Comparison of ENCODE assay signal across 8 mouse cellular contexts in the genomic region with DNA sequence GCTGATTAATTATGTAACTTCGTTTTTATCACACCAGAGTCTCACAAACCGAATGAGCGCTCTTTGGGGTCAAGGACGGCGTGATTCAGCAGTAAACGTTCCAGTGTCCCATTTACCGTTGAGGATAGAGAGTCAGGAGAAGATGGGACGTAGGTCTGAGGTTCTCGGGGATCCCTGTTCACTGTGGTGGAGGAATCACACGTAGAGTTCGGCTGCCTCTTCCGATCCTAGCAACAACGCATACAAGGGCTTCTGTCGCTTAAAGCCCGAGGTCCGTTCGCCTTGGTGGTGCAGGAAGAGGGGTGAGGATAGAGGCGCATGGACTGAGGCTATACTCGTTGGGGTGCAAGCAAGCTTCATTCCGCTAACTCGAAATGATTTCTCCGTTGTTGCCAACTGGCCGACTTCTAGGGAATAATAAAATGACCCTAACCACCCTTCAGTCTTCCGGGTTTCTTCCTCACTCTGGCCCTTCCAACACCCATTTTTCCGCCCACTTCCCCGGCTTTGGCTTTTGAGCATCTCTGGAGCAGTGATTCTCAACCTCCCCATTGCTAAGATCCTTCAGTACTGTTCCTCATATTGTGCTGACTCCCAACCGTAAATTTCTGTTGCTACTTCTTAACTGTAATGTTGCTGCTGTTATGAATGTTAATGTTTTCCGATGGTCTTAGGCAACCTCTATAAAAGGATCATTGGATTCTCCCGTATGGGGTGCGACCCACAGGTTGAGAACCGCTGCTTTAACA. TPM values are rescaled to one million over a fixed set of nuclear protein-coding genes. Genes with fewer than 3 reads are reported as not detected.
A peak's percentile ranks its signal among the peaks of the same experiment; 100 is the strongest.
DNase-seq lines count a peak whose midpoint lies in the region; ATAC-seq and TF ChIP-seq lines count a peak whose summit lies in the region.

No protein-coding gene starts in this region.

- H3K27me3 ChIP-seq in forebrain, embryonic 14.5 days (replicated peaks; ENCODE audit: control insufficient read depth, insufficient read depth, low read length): no peaks in the 10 kb centered on the region
- H3K27me3 ChIP-seq in hindbrain, embryonic 12.5 days: no peaks in the 10 kb centered on the region
- H3K27me3 ChIP-seq in small intestine, adult 2 months (ENCODE audit: control insufficient read depth, insufficient read depth, low read length): no peaks in the 10 kb centered on the region

- ATAC-seq in forebrain, embryonic 14.5 days: peak; percentile 40
- peak; percentile 17 for ATAC-seq in hindbrain, embryonic 12.5 days (ENCODE audit: low FRiP score)
- peak; percentile 7; the same call in 1 of the 2 replicates for ATAC-seq in megakaryocyte-erythroid progenitor cell, adult 5-6 weeks (replicated peaks; ENCODE audit: low FRiP score, low TSS enrichment, poor library complexity, severe bottlenecking)

- peak overlapping the region; percentile 98 for H3K4me3 ChIP-seq in forebrain, embryonic 14.5 days (ENCODE audit: low read depth, low read length)
- peak overlapping the region; percentile 97 for H3K4me3 ChIP-seq in hindbrain, embryonic 12.5 days
- H3K4me3 ChIP-seq in small intestine, adult 2 months (ENCODE audit: low read depth, low read length): peak overlapping the region; percentile 70

- peak overlapping the region; percentile 88 for H3K4me2 ChIP-seq in forebrain, embryonic 14.5 days (ENCODE audit: low read length)
- H3K4me2 ChIP-seq in hindbrain, embryonic 12.5 days (replicated peaks): peak overlapping the region; percentile 73

- no peak overlapping the region; the same call in 1 of the 2 replicates for H3K27ac ChIP-seq in forebrain, embryonic 14.5 days (ENCODE audit: low read depth, low read length)
- H3K27ac ChIP-seq in hindbrain, embryonic 12.5 days: peak overlapping the region; percentile 97
- peak overlapping the region; percentile 89 for H3K27ac ChIP-seq in small intestine, adult 2 months (ENCODE audit: insufficient read depth, low read depth, low read length)

- H3K36me3 ChIP-seq in forebrain, embryonic 14.5 days (ENCODE audit: control insufficient read depth, insufficient read depth, low read length): no peaks in the 10 kb centered on the region
- H3K36me3 ChIP-seq in hindbrain, embryonic 12.5 days: 0 out of 2 replicates have a peak, but pooled peaks cover 3% of the 10 kb centered on the region
- peaks cover 3% of the 10 kb centered on the region; the same call in 1 of the 2 replicates for H3K36me3 ChIP-seq in small intestine, adult 2 months (ENCODE audit: control insufficient read depth, insufficient read depth, low read length)

- TF ChIP-seq POLR2A in small intestine, adult 2 months (IDR thresholded peaks at IDR 0.05; ENCODE audit: low read depth, low read length): no peak

- H3K4me1 ChIP-seq in forebrain, embryonic 14.5 days (ENCODE audit: control insufficient read depth, insufficient read depth, low read length): peaks cover 17% of the 10 kb centered on the region
- H3K4me1 ChIP-seq in hindbrain, embryonic 12.5 days: peaks cover 19% of the 10 kb centered on the region
- H3K4me1 ChIP-seq in small intestine, adult 2 months (ENCODE audit: control insufficient read depth, insufficient read depth, insufficient read length, low read length): peaks cover 2% of the 10 kb centered on the region; the same call in 1 of the 2 replicates

- intact Hi-C loops in left cerebral cortex, postnatal 25 days (cut with DNase I): no loop called here

- DNase-seq in NIH3T3 (ENCODE audit: low read depth): peak; percentile 48
- peak; percentile 50 for DNase-seq in cerebellum, adult 11 months
- peak; percentile 45 for DNase-seq in forebrain, embryonic 14.5 days (ENCODE audit: low spot score)
- peak; percentile 47 to 56 for DNase-seq in left cerebral cortex, postnatal 25 days (ENCODE audit: low spot score in 2 of 2)
- no peak for DNase-seq in yolk sac, embryonic 10.5 days (ENCODE audit: low spot score)

- peak overlapping the region; percentile 61 for H3K9ac ChIP-seq in forebrain, embryonic 14.5 days (ENCODE audit: low read length)
- peak overlapping the region; percentile 58 for H3K9ac ChIP-seq in hindbrain, embryonic 12.5 days

- no peaks in the 10 kb centered on the region for H3K9me3 ChIP-seq in forebrain, embryonic 14.5 days (replicated peaks; ENCODE audit: control insufficient read depth, low read length)
- H3K9me3 ChIP-seq in hindbrain, embryonic 12.5 days (replicated peaks): no peaks in the 10 kb centered on the region

- no peak for TF ChIP-seq CTCF in small intestine, adult 2 months (IDR thresholded peaks at IDR 0.05; ENCODE audit: extremely low read depth, insufficient read length, insufficient replicate concordance, low read depth, low read length)

- under 1% methylated on average over 31 of the region's 31 CpGs for WGBS in forebrain, embryonic 14.5 days
- 1% methylated on average over 31 of the region's 31 CpGs for WGBS in hindbrain, embryonic 12.5 days
- WGBS in small intestine, adult 2 months: under 1% methylated on average over 31 of the region's 31 CpGs

RNA-seq across cellular contexts. Expression of a gene that starts 1.4 kb away (rescaled TPM):
- 50.3 and 57.9 TPM in 2 replicates for polyA plus RNA-seq in forebrain, embryonic 14.5 days (2014; fragmentation: Nextera tagmentation; extraction: Ambion mirVana)
- 16.5 and 20.8 TPM in 2 replicates for polyA plus RNA-seq in hindbrain, embryonic 12.5 days (2016; fragmentation: Nextera tagmentation; extraction: Ambion mirVana)
- 100 to 1,000 TPM; 165 to 182 TPM for total RNA-seq in left cerebral cortex, postnatal 25 days (2021)
- total RNA-seq in megakaryocyte-erythroid progenitor cell, adult 5-6 weeks (2014; fragmentation: Nextera tagmentation): 91.9 and 121 TPM in 2 replicates
- 42.4 and 44.0 TPM in 2 replicates for total RNA-seq in megakaryocyte-erythroid progenitor cell, adult 5-6 weeks (2017)
- 9.7 and 21.6 TPM in 2 replicates for polyA plus RNA-seq in small intestine, adult 2 months (2012; rRNA removed)

RNA-seq across cellular contexts. Expression of a gene that starts 31.2 kb away (rescaled TPM):
- 66.1 and 73.3 TPM in 2 replicates for polyA plus RNA-seq in forebrain, embryonic 14.5 days (2014; fragmentation: Nextera tagmentation; extraction: Ambion mirVana)
- 39.7 and 50.8 TPM in 2 replicates for polyA plus RNA-seq in hindbrain, embryonic 12.5 days (2016; fragmentation: Nextera tagmentation; extraction: Ambion mirVana)
- total RNA-seq in left cerebral cortex, postnatal 25 days (2021): 10 to 100 TPM; 72.3 to 79.9 TPM
- 39.4 and 69.5 TPM in 2 replicates for total RNA-seq in megakaryocyte-erythroid progenitor cell, adult 5-6 weeks (2014; fragmentation: Nextera tagmentation)
- 80.5 and 87.5 TPM in 2 replicates for total RNA-seq in megakaryocyte-erythroid progenitor cell, adult 5-6 weeks (2017)
- polyA plus RNA-seq in small intestine, adult 2 months (2012; rRNA removed): 22.8 and 31.3 TPM in 2 replicates

RNA-seq across cellular contexts. Expression of a gene that starts 31.4 kb away (rescaled TPM):
- 44.9 and 45.1 TPM in 2 replicates for polyA plus RNA-seq in forebrain, embryonic 14.5 days (2014; fragmentation: Nextera tagmentation; extraction: Ambion mirVana)
- 59.5 and 61.6 TPM in 2 replicates for polyA plus RNA-seq in hindbrain, embryonic 12.5 days (2016; fragmentation: Nextera tagmentation; extraction: Ambion mirVana)
- total RNA-seq in left cerebral cortex, postnatal 25 days (2021): 10 to 100 TPM; 17.9 to 20.8 TPM
- total RNA-seq in megakaryocyte-erythroid progenitor cell, adult 5-6 weeks (2014; fragmentation: Nextera tagmentation): 61.6 and 87.7 TPM in 2 replicates
- total RNA-seq in megakaryocyte-erythroid progenitor cell, adult 5-6 weeks (2017): 61.8 and 64.1 TPM in 2 replicates
- 18.1 and 27.5 TPM in 2 replicates for polyA plus RNA-seq in small intestine, adult 2 months (2012; rRNA removed)

RNA-seq across cellular contexts. Expression of a gene that starts 38.4 kb away (rescaled TPM):
- 44.9 and 65.6 TPM in 2 replicates for polyA plus RNA-seq in forebrain, embryonic 14.5 days (2014; fragmentation: Nextera tagmentation; extraction: Ambion mirVana)
- 67.6 and 76.3 TPM in 2 replicates for polyA plus RNA-seq in hindbrain, embryonic 12.5 days (2016; fragmentation: Nextera tagmentation; extraction: Ambion mirVana)
- 1 to 10 TPM; 3.4 to 4.6 TPM for total RNA-seq in left cerebral cortex, postnatal 25 days (2021)
- total RNA-seq in megakaryocyte-erythroid progenitor cell, adult 5-6 weeks (2014; fragmentation: Nextera tagmentation): 156 and 206 TPM in 2 replicates
- total RNA-seq in megakaryocyte-erythroid progenitor cell, adult 5-6 weeks (2017): 222 and 297 TPM in 2 replicates
- polyA plus RNA-seq in small intestine, adult 2 months (2012; rRNA removed): 0.84 and 2.4 TPM in 2 replicates

RNA-seq across cellular contexts. Expression of a gene that starts 44.8 kb away (rescaled TPM):
- polyA plus RNA-seq in forebrain, embryonic 14.5 days (2014; fragmentation: Nextera tagmentation; extraction: Ambion mirVana): 1.4 and 2.6 TPM in 2 replicates
- 1.9 and 2.3 TPM in 2 replicates for polyA plus RNA-seq in hindbrain, embryonic 12.5 days (2016; fragmentation: Nextera tagmentation; extraction: Ambion mirVana)
- 10 to 100 TPM; 29.0 to 30.8 TPM for total RNA-seq in left cerebral cortex, postnatal 25 days (2021)
- not detected in 2 replicates for total RNA-seq in megakaryocyte-erythroid progenitor cell, adult 5-6 weeks (2014; fragmentation: Nextera tagmentation)
- 0.38 TPM in 1 of 2 replicates, not detected in the other for total RNA-seq in megakaryocyte-erythroid progenitor cell, adult 5-6 weeks (2017)
- polyA plus RNA-seq in small intestine, adult 2 months (2012; rRNA removed): 1.4 and 1.6 TPM in 2 replicates
